Mouse (Mus musculus) 416B (cell line): ENCODE measurements around the gene Olfr1508.

ENCODE experiments used
- DNase-seq: peaks from one replicate; pipeline ENCODE4 v3.0.0; 2011; ENCODE audit warnings: low read depth

The Olfr1508 gene

DNA sequence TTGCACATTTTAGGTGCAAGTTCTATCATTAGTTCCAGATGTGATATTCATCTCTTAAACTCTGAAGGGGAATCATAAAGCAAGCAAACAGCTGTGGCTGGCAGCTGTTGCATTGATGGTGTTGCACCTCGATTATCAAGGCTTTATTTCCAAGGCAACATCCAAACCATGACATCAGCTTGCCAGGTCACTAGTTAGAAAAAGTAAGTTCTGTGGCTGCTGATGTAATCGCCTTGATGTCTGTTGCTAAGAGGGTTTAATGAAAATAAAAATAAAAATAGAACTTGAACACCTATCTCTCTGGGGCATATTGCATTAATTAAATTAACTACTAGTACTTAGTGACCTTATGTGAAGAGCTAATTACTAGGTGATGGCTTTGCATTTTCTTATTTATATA lies at the start of gene Olfr1508:
Olfr1508 (minus strand) TSS at position 101 of the 400 bp plus-strand sequence.
- no peak for DNase-seq

DNA sequence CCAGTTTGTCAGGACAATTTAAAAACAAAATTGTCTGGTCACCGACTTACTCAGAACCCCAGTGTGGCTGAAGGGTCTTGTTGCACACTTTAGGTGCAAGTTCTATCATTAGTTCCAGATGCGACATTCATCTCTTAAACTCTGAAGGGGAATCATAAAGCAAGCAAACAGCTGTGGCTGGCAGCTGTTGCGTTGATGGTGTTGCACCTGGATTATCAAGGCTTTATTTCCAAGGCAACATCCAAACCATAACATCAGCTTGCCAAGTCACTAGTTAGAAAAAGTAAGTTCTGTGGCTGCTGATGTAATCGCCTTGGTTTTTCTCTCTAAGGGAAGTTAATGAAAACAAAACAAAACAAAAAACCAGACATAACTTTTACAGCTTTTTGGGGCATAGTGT lies 28.2 kb upstream of the Olfr1508 start, which contains the start of gene Olfr1507:
Olfr1507 (minus strand) TSS at position 234 of the 400 bp plus-strand sequence.
- DNase-seq, result no peak

DNA sequence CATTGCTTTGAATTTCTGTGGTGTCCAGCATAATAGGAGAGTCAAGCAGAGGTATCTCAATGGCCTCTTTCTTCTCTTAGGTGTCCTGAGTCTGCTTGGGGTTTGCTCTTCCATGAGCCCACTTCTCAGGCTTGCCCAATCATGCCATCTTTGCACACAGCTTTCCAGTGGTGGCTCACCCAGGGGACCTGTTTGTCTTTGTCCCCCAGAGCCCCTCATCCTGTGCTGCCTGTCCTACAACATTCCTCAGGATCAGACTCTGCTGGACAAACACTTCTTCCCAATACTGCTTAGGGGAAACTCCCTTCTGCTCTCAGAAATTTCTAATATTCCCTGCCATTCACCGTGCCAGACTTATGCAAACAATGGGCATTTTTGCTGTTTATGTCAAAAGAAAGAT lies 1.6 kb downstream of the Olfr1508 start:
- DNase-seq, result no peak

- DNase-seq, result no peak
Measured at GRCm38 (mm10) chr14:52461928-52462327, 5.4 kb downstream of the Olfr1508 start.

DNA sequence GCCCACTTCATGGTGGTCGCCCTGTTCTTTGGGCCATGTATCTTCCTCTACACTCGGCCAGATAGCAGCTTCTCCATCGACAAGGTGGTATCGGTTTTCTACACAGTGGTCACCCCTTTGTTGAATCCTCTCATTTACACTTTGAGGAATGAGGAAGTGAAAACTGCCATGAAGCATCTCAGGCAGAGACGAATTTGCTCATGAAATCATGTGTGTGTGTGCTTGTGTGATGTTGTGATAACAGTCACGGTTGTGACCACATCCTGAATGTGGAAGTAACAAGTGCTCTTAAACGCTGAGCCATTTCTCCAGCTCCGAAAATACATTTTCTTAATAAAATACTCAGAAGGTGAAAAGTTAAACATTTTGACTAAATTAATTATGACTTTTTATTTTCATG lies 16.2 kb downstream of the Olfr1508 start:
- DNase-seq, result peak; percentile 98

DNA sequence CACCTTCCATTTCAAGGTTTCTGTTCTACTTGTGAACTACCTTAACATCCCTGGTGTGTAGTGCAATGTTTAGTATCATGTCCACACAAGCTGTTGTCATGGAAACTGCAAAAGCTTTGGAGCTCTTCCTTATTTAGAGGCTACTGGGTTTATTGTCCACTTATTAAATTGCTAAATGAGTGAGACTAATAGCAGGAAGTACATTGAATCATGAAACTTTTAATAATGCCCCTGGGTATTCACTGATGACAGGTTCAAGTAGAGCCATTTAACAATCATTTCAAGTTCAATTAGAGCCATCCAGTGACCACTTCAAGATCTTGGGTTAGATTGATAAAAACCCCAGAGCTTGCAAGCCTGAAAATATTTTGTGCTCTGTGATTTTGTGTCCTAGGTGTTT lies 24.6 kb downstream of the Olfr1508 start, which contains the start of gene Olfr1509:
Olfr1509 (plus strand) TSS at position 301 of the 400 bp plus-strand sequence.
- DNase-seq, result no peak

GRCm38 (mm10) chr14:52427686-52428085 lies 39.6 kb downstream of the Olfr1508 start:
- DNase-seq, result no peak

GRCm38 (mm10) chr14:52414273-52414672 lies 53.0 kb downstream of the Olfr1508 start, which contains the start of gene Olfr1510:
Gene Olfr1510 (minus strand): TSS chr14:52414373.
- no peak for DNase-seq

DNA sequence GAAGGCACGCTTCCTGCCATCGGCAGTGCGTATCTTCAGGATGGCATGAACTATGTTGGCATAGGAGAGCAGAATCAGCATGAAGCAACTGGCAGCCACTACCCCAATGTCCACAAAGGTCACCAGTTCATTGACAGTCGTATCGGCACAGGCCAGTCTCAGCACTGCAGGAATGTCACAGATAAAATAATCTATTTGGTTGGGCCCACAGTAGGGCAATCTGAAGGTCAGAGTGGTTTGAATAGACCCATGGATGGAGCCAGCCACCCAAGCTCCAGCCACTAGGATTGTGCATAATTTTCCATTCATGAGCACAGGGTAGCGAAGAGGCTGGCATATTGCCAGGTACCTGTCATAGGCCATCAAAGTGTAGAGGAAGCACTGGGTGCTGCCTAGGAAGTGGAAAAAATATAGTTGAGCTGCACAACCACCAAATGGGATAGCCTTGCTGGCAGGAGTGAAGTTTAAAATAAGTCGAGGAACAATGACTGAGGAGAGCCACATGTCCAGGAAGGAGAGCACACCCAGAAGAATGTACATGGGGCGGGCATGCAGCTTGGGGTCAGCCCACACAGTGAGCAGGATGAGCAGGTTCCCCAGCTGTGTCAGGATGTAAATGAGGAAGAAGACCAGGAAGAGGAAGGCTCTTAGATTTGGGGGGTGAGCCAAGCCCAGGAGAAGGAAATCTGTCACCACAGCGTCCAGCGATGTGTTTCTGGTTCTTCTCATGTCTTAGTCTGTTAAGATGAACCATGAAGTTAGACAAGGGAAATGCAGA lies 57.0 kb downstream of the Olfr1508 start:
- peak; percentile 45 for DNase-seq
